Mouse (Mus musculus): ENCODE measurements around the gene Olfr572.

GRCm38 (mm10) chr7:102915261-102915660 is 8.9 kb upstream of the Olfr572 start:
- TF ChIP-seq POLR2A (IDR thresholded peaks at IDR 0.05; ENCODE audit: insufficient read depth, low read depth, low read length) (no peak), CTCF (IDR thresholded peaks at IDR 0.05; ENCODE audit: insufficient read depth, low read depth, low read length) (no peak)

Measured in olfactory bulb, adult 2 months (tissue).